ENCODE assay signal across 19 mouse cellular contexts in the genomic region with DNA sequence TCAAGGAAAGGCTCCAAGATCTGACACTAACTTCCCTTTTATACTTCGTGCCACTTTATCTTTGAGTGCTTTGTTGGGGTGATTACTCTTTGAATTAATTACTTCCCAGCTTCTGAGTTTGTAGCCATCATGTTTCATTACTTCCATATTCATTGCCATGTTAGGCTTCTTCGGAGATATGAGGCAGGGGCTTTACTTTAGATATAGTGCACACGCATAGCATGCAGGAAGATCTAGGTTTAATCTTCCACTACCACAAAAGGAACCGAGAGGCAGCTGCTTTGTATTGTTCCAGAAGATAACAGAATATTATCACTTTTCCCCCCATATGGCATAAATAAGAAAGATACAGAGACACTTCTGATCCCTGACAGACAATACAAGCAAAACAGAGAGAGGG.
"Had no signal": no experiment of that assay in that cellular context is flagged by ENCODE, and none has a peak within 500 bp of the region (broad histone marks: within the 10 kb centered on the region; RNA-seq: fewer than 3 reads in every experiment).

No protein-coding gene starts in this region.

- H3K4me1 ChIP-seq: intestine, embryonic 15.5 days; kidney, embryonic 15.5 days; lung, embryonic 15.5 days; midbrain, embryonic 12.5 days; midbrain, embryonic 15.5 days; neural tube, embryonic 12.5 days; neural tube, embryonic 15.5 days; stomach, embryonic 15.5 days had no signal

- H3K27ac ChIP-seq: intestine, embryonic 15.5 days; kidney, embryonic 15.5 days; lung, embryonic 15.5 days; midbrain, embryonic 12.5 days; midbrain, embryonic 15.5 days; neural tube, embryonic 12.5 days; neural tube, embryonic 15.5 days; stomach, embryonic 15.5 days had no signal

- H3K4me3 ChIP-seq: intestine, embryonic 15.5 days; kidney, embryonic 15.5 days; lung, embryonic 15.5 days; midbrain, embryonic 12.5 days; midbrain, embryonic 15.5 days; neural tube, embryonic 12.5 days; neural tube, embryonic 15.5 days; stomach, embryonic 15.5 days had no signal

- DNase-seq: kidney, adult 11 months; kidney, adult 8-10 months; kidney, postnatal 10 days; kidney, postnatal 36 days; lung, adult 18-20 months; lung, postnatal 10 days; lung, postnatal 36 days; right cerebral cortex, adult 18-20 months; right cerebral cortex, postnatal 14 days; spleen, adult 18-20 months; thymus, postnatal 25 days had no signal

- H3K27me3 ChIP-seq: intestine, embryonic 15.5 days; midbrain, embryonic 12.5 days; neural tube, embryonic 12.5 days; neural tube, embryonic 15.5 days; stomach, embryonic 15.5 days had no signal

- H3K36me3 ChIP-seq: intestine, embryonic 15.5 days; kidney, embryonic 15.5 days; lung, embryonic 15.5 days; midbrain, embryonic 12.5 days; midbrain, embryonic 15.5 days; neural tube, embryonic 12.5 days; neural tube, embryonic 15.5 days; stomach, embryonic 15.5 days had no signal

- H3K9me3 ChIP-seq: intestine, embryonic 15.5 days; kidney, embryonic 15.5 days; lung, embryonic 15.5 days; midbrain, embryonic 12.5 days; midbrain, embryonic 15.5 days; neural tube, embryonic 12.5 days; neural tube, embryonic 15.5 days; stomach, embryonic 15.5 days had no signal

- H3K4me2 ChIP-seq: intestine, embryonic 15.5 days; kidney, embryonic 15.5 days; lung, embryonic 15.5 days; midbrain, embryonic 12.5 days; midbrain, embryonic 15.5 days; neural tube, embryonic 12.5 days; neural tube, embryonic 15.5 days; stomach, embryonic 15.5 days had no signal

- H3K9ac ChIP-seq: intestine, embryonic 15.5 days; kidney, embryonic 15.5 days; lung, embryonic 15.5 days; midbrain, embryonic 12.5 days; midbrain, embryonic 15.5 days; neural tube, embryonic 12.5 days; neural tube, embryonic 15.5 days; stomach, embryonic 15.5 days had no signal

- ATAC-seq: intestine, embryonic 15.5 days; midbrain, embryonic 15.5 days had no signal
